Mouse (Mus musculus) layer of hippocampus, postnatal 25 days (tissue): ENCODE results near the gene Smdt1. TPM values are rescaled to one million over a fixed set of nuclear protein-coding genes. Genes with fewer than 3 reads are reported as not detected.
"Not testable (repeated sequence)": the region's sequence is repeated elsewhere in the genome, so short reads cannot be mapped to it uniquely, and the experiment has no call there.

Experiments used
- DNase-seq, 2 experiments: peaks; one replicate each; pipeline ENCODE4 v3.0.0; 2022; ENCODE audit warnings: mixed read lengths in 2 of 2, low spot score in 1 of 2; ENCODE audit errors: extremely low spot score in 1 of 2
- total RNA-seq, 2 experiments: library from RNA; stranded (reverse); gene quantifications; 2 replicates each; pipeline ENCODE4 v1.2.3; 2021

The Smdt1 gene
- total RNA-seq, 2 experiments from 2014 or later = 139 to 150 TPM

GRCm38 (mm10) chr15:82342543-82342935 is 3.8 kb downstream of the Smdt1 start:
- DNase-seq = no peak

- DNase-seq = no peak
Measured at GRCm38 (mm10) chr15:82343368-82344287, 4.9 kb downstream of the Smdt1 start.

- no peak for DNase-seq
Measured at GRCm38 (mm10) chr15:82344971-82345370, 6.2 kb downstream of the Smdt1 start.

- peak; percentile 92 to 95 for DNase-seq
Measured at GRCm38 (mm10) chr15:82345820-82346470, 7.2 kb downstream of the Smdt1 start.

GRCm38 (mm10) chr15:82346580-82347302 is 8.0 kb downstream of the Smdt1 start:
- no peak for DNase-seq

- no peak for DNase-seq
Measured at GRCm38 (mm10) chr15:82347303-82347676, 8.5 kb downstream of the Smdt1 start.

- DNase-seq = no peak
Measured at GRCm38 (mm10) chr15:82347852-82348251, 9.1 kb downstream of the Smdt1 start.

- no peak for DNase-seq
Measured at GRCm38 (mm10) chr15:82348258-82348998, 9.7 kb downstream of the Smdt1 start.

GRCm38 (mm10) chr15:82348999-82349341 is 10.2 kb downstream of the Smdt1 start:
- no peak for DNase-seq

- DNase-seq = no peak
Measured at GRCm38 (mm10) chr15:82350349-82350748, 11.6 kb downstream of the Smdt1 start.

GRCm38 (mm10) chr15:82351480-82351879 is 12.7 kb downstream of the Smdt1 start:
- DNase-seq = no peak

- DNase-seq = no peak
Measured at GRCm38 (mm10) chr15:82353078-82353744, 14.5 kb downstream of the Smdt1 start.

GRCm38 (mm10) chr15:82353745-82354113 is 15.0 kb downstream of the Smdt1 start:
- no peak for DNase-seq

GRCm38 (mm10) chr15:82354126-82354945 is 15.6 kb downstream of the Smdt1 start, which contains the start of gene Ndufa6:
TSS of gene Ndufa6 (minus strand) at chr15:82354322.
- DNase-seq = peak; percentile 90 to 91

GRCm38 (mm10) chr15:82358431-82359260 is 19.9 kb downstream of the Smdt1 start:
- no peak for DNase-seq

- no peak for DNase-seq
Measured at GRCm38 (mm10) chr15:82361459-82362018, 22.8 kb downstream of the Smdt1 start.

GRCm38 (mm10) chr15:82362234-82362633 is 23.5 kb downstream of the Smdt1 start:
- DNase-seq = no peak

GRCm38 (mm10) chr15:82363801-82364200 is 25.0 kb downstream of the Smdt1 start:
- not testable (repeated sequence) for DNase-seq
